Mouse (Mus musculus) heart, embryonic 15.5 days (tissue): ENCODE data around the gene Mt2. TPM values are rescaled to one million over a fixed set of nuclear protein-coding genes. Genes with fewer than 3 reads are reported as not detected.

Experiments
- ATAC-seq: fragments of 200-750 bp; cut with Nextera tagmentation; replicated peaks from 2 replicates; pipeline ENCODE4 v1.8.0; 2017; ENCODE audit warnings: low read depth, moderate TSS enrichment; ENCODE audit not compliant: insufficient number of reproducible peaks, insufficient read depth, low FRiP score
- H3K27ac ChIP-seq: fragments of 300-500 bp; sonication (generic); 2 replicates; pipeline ENCODE4 v1.5.1; 2015; ENCODE audit warnings: mild to moderate bottlenecking, inconsistent platforms
- H3K27me3 ChIP-seq: fragments of 300-500 bp; sonication (generic); 2 replicates; pipeline ENCODE4 v1.6.1; 2015; ENCODE audit warnings: inconsistent platforms
- H3K36me3 ChIP-seq: fragments of 300-500 bp; sonication (generic); 2 replicates; pipeline ENCODE4 v1.6.1; 2015; ENCODE audit warnings: mild to moderate bottlenecking, inconsistent platforms
- H3K4me1 ChIP-seq: fragments of 300-500 bp; sonication (generic); replicated peaks from 2 replicates; pipeline ENCODE4 v1.6.1; 2015; ENCODE audit warnings: inconsistent platforms
- H3K4me2 ChIP-seq: fragments of 300-500 bp; sonication (generic); 2 replicates; pipeline ENCODE4 v1.6.1; 2015; ENCODE audit warnings: inconsistent platforms, mild to moderate bottlenecking, moderate library complexity
- H3K4me3 ChIP-seq: fragments of 300-500 bp; sonication (generic); 2 replicates; pipeline ENCODE4 v1.5.1; 2015; ENCODE audit warnings: mild to moderate bottlenecking, inconsistent platforms
- H3K9ac ChIP-seq: fragments of 300-500 bp; sonication (generic); 2 replicates; pipeline ENCODE4 v1.6.1; 2015; ENCODE audit warnings: mild to moderate bottlenecking, inconsistent platforms
- H3K9me3 ChIP-seq: fragments of 300-500 bp; sonication (generic); replicated peaks from 2 replicates; pipeline ENCODE4 v1.6.1; 2016; ENCODE audit warnings: inconsistent platforms
- WGBS: fragments of 180-500 bp; shearing (Covaris S2); methylation state at CpG from one replicate; pipeline ENCODE4 v1.1.7; 2015; ENCODE audit warnings: mixed read lengths; 5-methylcytosine and 5-hydroxymethylcytosine counted together
- polyA plus RNA-seq: library from polyadenylated mRNA; unstranded; fragments of >200 nt; fragmentation: Nextera tagmentation; extraction: Ambion mirVana; gene quantifications from 2 replicates; pipeline ENCODE4 v1.2.1, GENCODE M21; 2015

Gene Mt2
- polyA plus RNA-seq, 1 experiment from 2014 or later = 51.2 TPM

DNA sequence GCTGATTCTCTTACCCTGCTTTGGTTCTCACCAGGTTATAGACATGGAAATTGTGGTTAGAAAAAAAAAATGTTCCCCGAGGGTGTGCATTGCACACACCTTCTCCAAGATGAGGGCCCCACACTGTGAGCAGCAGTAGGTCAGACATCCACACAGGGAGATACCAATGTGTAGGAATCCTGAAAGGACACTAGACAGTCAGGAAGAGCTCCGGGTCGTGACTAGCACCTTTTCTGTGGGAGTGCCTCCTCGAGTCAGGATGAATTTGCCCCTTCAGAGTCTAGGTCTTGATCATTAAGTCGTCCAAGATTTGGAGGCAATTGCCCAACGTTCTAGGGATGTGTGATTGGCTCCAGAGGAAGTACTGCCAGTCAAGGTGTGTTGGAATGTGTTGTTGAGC, 13.3 kb downstream of the Mt2 start:
- H3K4me3 ChIP-seq = no peak overlapping the region
- H3K4me1 ChIP-seq = peaks cover 39% of the 10 kb centered on the region
- no peak for ATAC-seq
- peaks cover 47% of the 10 kb centered on the region for H3K27me3 ChIP-seq
- no peaks in the 10 kb centered on the region for H3K36me3 ChIP-seq
- no peaks in the 10 kb centered on the region for H3K9me3 ChIP-seq
- H3K9ac ChIP-seq = no peak overlapping the region
- 66% methylated on average over 6 of the region's 6 CpGs for WGBS
- H3K27ac ChIP-seq = no peak overlapping the region
- no peak overlapping the region for H3K4me2 ChIP-seq

DNA sequence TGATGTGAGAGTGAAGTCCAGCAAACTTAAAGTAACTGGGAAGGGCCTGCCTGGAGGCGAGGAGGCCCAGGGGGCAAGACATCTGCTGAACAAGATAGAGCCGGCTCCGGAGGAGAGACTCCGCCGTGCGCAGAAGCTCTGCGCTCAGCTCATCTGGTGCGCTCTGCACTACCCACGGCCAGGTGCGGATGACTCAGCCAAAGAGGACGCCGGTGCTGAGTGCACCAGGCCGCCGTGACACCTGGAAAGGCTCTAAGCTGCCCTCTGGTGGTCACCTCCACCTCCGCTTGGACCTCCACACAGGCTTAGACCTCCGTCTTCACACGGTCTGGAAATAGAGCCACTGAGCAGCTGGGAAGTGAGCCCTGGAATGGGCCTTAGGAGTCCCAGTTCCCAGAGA, 14.1 kb downstream of the Mt2 start:
- Histone ChIP-seq H3K4me3 (peak overlapping the region; percentile 12; the same call in 1 of the 2 replicates), H3K27ac (no peak overlapping the region), H3K9ac (no peak overlapping the region), H3K36me3 (no peaks in the 10 kb centered on the region), H3K9me3 (no peaks in the 10 kb centered on the region), H3K4me2 (peak overlapping the region; percentile 52), H3K27me3 (peaks cover 46% of the 10 kb centered on the region), H3K4me1 (peaks cover 46% of the 10 kb centered on the region)
- WGBS = 4% methylated on average over 17 of the region's 17 CpGs
- peak; percentile 72 for ATAC-seq

DNA sequence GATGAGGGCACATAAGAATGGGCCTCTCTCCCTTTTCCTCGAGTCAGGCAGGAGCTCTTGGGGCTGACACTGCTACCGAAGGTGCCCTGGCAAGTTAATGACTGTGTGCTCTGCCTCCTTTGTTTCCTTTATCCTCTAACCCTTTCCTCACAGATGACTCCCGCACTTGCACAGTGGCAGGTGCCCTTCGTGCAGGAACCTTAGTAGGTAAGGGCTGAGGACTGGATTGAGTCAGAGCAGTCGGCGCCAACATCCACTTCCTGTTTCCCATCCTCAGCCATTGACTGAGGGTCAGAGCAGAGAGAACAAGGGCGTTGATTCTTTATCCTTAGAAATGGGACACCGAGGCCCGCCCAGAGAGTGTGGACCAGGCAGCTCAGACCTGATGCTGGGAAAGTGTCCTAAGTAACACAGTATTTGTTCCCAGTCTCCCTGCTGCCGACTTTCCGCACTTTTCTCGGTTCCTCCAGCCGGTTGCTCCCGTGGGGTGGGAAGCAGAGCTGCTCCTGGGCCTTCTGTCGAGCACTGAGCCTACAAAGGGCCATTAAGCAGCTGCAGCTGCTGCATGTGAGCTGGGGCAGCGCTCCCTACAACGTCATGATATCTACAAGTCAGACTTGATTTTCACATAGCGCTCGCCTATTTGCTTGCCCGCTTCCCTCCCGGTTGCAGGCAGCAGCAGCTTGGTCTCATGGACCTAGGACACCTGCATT, 15.0 kb downstream of the Mt2 start:
- ATAC-seq = no peak
- 48% methylated on average over 21 of the region's 21 CpGs for WGBS
- no peak overlapping the region for H3K4me2 ChIP-seq
- no peaks in the 10 kb centered on the region for H3K9me3 ChIP-seq
- no peak overlapping the region for H3K9ac ChIP-seq
- no peak overlapping the region for H3K27ac ChIP-seq
- H3K36me3 ChIP-seq = no peaks in the 10 kb centered on the region
- peaks cover 42% of the 10 kb centered on the region for H3K27me3 ChIP-seq
- H3K4me1 ChIP-seq = peaks cover 46% of the 10 kb centered on the region
- no peak overlapping the region for H3K4me3 ChIP-seq

DNA sequence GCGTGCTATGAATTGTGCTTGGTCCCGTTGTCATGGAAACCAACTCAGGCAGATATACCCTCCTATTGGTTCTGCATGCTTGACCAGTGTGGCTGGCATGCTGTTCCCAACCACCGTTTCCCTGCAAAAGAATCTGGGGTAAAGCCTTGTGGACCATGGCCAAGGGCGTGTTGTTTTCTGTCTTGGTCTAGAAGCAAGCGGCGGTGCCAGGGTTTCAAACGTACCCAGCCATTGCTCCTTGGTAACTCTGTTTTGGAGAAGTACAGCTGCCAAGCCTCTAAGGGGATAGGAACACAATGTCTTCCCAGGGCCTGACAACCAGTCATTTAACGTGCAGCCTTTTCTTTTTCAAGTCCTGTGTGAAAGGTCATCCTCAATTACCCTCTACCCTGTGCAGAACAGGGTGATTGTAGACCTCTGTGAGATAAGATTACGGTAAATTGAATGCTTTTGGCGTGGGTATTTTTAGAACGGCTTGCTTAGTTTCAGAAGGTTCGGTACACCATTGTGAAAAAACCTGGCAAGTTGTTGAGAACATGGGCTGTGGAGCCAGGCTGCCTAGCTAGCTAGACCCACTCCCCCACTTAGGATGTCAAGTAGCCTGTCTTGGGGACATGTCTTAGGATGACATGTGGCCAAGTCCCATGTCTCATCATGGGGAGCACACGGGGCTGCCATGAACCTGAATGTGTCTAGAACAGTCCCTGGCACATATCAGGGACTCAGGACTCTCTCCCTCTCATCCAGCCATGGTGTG, 17.0 kb downstream of the Mt2 start:
- H3K9ac ChIP-seq = no peak overlapping the region
- no peaks in the 10 kb centered on the region for H3K9me3 ChIP-seq
- H3K4me1 ChIP-seq = peaks cover 32% of the 10 kb centered on the region
- no peak overlapping the region for H3K4me3 ChIP-seq
- 55% methylated on average over 13 of the region's 13 CpGs for WGBS
- peaks cover 27% of the 10 kb centered on the region for H3K27me3 ChIP-seq
- ATAC-seq = no peak
- no peak overlapping the region for H3K4me2 ChIP-seq
- H3K27ac ChIP-seq = no peak overlapping the region
- no peaks in the 10 kb centered on the region for H3K36me3 ChIP-seq

DNA sequence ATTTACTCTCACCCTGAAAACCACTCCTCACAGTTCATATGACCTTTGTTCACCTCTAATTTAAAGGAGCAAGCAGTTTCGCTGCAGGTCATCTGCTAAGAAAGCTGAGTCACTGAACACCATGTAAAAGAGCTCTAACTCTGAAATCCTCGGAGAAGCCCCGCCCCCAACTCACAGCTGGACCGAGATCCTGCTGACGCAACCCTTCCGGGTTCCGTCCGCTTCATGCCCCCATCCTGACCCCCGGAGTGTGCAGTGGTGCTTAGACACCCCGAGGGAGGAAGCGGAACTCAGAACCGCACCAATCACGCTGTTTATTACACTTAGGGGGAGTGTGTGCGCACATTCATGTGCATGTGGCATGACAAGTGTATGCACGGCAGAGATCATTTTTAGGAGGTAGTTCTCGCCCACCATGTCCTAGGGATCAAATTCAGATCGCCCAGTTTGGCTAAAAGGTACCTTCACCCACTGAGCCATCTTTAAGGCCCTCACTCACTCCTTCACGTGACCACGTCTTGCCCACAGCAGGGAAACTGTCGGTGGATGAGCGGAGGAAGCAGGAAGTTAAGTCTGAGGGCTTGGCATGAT, 18.7 kb downstream of the Mt2 start:
- H3K36me3 ChIP-seq = no peaks in the 10 kb centered on the region
- peak overlapping the region; percentile 42 for H3K4me3 ChIP-seq
- peaks cover 32% of the 10 kb centered on the region for H3K4me1 ChIP-seq
- no peaks in the 10 kb centered on the region for H3K9me3 ChIP-seq
- no peak; the same call in 1 of the 2 replicates for ATAC-seq
- 27% methylated on average over 21 of the region's 21 CpGs for WGBS
- peak overlapping the region; percentile 36; the same call in 1 of the 2 replicates for H3K9ac ChIP-seq
- peak overlapping the region; percentile 66 for H3K4me2 ChIP-seq
- no peak overlapping the region for H3K27ac ChIP-seq
- H3K27me3 ChIP-seq = peaks cover 12% of the 10 kb centered on the region

DNA sequence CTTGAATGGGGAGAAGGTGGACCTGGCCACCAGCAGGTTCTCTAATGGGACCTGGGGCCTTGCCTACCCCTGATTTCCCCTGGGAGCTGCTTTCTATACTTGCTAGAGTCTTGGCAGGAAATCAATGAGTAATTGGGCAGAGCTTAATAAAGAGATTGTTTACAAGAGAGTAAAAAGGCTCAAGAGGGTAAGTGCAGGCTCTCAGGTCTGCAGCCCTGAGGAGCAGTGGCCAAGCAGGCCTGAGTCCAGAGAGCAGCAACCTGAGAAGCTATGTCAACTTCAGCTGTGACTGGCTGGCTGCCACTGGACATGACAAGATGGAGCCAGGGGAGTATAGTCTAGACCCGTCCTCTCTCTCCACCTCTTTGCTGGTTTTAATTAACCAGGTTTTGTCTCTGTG, 20.5 kb downstream of the Mt2 start:
- 72% methylated on average over 1 of the region's 1 CpGs for WGBS
- Histone ChIP-seq H3K9ac (no peak overlapping the region), H3K9me3 (no peaks in the 10 kb centered on the region), H3K27ac (no peak overlapping the region), H3K4me1 (peaks cover 18% of the 10 kb centered on the region), H3K4me3 (no peak overlapping the region), H3K27me3 (no peaks in the 10 kb centered on the region), H3K36me3 (no peaks in the 10 kb centered on the region), H3K4me2 (no peak overlapping the region)
- no peak for ATAC-seq

DNA sequence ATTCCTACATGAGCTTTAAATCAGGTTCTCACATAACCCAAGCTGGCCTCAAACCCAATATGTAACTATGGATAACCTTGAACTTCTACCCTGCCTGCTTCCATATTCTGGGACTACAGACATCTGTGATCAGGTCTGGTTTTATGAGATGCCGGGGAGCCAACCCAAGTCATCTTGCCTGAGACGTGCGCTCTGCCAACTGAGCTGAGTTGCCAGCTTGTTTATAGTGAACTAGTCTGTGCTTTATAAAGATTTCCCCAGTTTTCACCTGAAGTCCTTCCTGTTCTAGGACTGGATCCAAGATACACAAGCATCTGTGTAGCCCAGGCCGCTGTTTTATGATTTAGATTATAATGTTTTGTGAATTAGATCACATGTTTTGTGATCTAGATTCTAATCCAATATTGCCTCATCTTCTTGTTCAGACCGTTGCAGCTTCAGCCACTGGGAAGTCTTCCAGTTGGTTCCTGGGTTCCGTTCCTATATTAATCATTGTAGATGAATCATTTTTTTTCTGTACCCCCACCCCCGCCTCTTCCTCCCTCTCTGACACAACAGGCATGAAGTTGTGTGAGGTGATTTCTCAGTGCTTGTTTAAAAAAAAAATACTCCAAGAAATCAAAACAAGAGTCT, 22.2 kb downstream of the Mt2 start:
- ATAC-seq = no peak

DNA sequence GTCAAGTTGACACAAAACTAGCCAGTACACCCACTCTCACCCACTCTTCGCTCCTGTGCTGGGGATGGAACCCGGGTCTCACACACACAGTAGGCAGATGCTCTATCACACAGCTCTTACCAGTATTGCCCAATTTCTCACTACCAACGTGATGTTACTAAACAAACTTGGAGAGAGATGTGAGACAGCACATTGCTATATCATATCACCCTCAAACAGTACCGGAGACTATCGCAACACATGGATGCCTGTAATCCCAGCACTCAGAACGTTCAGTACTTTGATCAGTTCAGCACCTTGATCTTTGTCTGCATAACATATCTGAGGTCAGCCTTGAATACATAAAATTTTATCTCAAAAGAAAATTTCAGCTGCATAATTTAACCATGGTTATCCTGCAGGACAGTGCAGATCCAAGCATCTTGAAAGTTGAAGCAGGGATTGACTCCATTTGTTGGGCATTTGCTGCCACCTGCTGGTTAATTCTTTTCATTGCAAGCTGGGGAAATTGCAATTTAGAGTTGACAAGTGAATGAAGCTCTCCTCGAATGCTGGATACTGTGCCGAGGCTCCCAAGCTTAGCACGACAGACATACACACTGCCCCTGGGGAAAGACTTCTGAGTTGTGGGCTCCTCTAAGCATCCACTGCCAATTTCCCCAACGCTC, 26.9 kb downstream of the Mt2 start:
- H3K4me1 ChIP-seq = no peaks in the 10 kb centered on the region
- no peak overlapping the region for H3K27ac ChIP-seq
- no peaks in the 10 kb centered on the region for H3K9me3 ChIP-seq
- no peak overlapping the region for H3K9ac ChIP-seq
- H3K27me3 ChIP-seq = no peaks in the 10 kb centered on the region
- no peaks in the 10 kb centered on the region for H3K36me3 ChIP-seq
- H3K4me2 ChIP-seq = peak overlapping the region; percentile 40; the same call in 1 of the 2 replicates
- 44% methylated on average over 10 of the region's 10 CpGs for WGBS
- no peak overlapping the region for H3K4me3 ChIP-seq
- ATAC-seq = 0 out of 2 replicates have a peak, but pooled peaks have one; percentile 43

More for the DNA sequence above, 22.2 kb downstream of the Mt2 start:
- H3K4me2 ChIP-seq = no peak overlapping the region
- no peaks in the 10 kb centered on the region for H3K27me3 ChIP-seq
- peaks cover 12% of the 10 kb centered on the region for H3K4me1 ChIP-seq
- H3K9me3 ChIP-seq = no peaks in the 10 kb centered on the region
- 76% methylated on average over 7 of the region's 7 CpGs for WGBS
- H3K4me3 ChIP-seq = no peak overlapping the region
- no peak overlapping the region for H3K9ac ChIP-seq
- no peak overlapping the region for H3K27ac ChIP-seq
- H3K36me3 ChIP-seq = no peaks in the 10 kb centered on the region

DNA sequence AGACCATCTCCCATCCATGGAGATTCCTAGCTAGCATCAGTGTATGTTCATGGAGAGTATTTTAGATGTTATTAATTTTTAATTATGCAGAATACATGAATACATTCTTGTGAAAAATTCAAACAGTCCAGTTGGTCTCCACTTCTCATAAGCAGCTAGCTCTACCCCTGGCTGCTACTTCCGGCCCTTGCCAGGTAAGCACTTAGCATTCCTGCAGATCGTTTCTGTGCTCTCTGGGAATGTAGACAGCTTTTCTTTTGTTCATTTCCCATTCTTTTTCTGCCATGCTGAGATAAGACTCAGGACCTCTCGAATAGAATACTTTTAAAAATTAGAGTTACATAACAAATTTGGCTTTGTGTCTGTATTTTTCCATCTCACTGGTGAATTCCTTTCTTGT, 31.6 kb downstream of the Mt2 start:
- no peaks in the 10 kb centered on the region for H3K9me3 ChIP-seq
- ATAC-seq = no peak
- no peak overlapping the region for H3K4me2 ChIP-seq
- H3K4me3 ChIP-seq = no peak overlapping the region
- no peak overlapping the region for H3K9ac ChIP-seq
- no peak overlapping the region for H3K27ac ChIP-seq
- H3K4me1 ChIP-seq = peaks cover 11% of the 10 kb centered on the region; the same call in 1 of the 2 replicates
- no peaks in the 10 kb centered on the region for H3K36me3 ChIP-seq
- WGBS = 60% methylated on average over 3 of the region's 3 CpGs
- no peaks in the 10 kb centered on the region for H3K27me3 ChIP-seq

DNA sequence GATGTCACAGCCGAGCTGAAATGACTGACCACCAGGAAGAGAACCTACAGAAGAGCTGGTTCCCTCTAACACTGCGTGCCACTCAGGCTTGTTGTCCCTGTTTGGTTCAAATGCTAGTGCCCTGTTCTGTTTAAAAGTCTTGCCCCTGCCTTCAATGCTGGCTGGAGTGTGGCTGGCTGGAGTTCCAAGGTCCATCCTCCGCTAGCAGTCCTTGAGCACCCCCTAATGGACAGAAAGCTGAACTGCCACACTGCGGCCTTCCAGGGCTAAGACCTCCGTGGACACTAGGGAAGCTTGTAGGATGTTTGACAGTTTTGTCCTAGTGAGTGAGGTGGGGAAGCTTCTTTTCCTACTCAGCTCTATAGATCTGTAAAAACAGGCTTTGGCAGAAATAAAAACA, 33.3 kb downstream of the Mt2 start:
- no peak for ATAC-seq
- Histone ChIP-seq H3K4me2 (no peak overlapping the region), H3K9me3 (no peaks in the 10 kb centered on the region), H3K36me3 (no peaks in the 10 kb centered on the region), H3K27me3 (no peaks in the 10 kb centered on the region), H3K9ac (no peak overlapping the region), H3K4me1 (peaks cover 15% of the 10 kb centered on the region; the same call in 1 of the 2 replicates), H3K4me3 (no peak overlapping the region), H3K27ac (no peak overlapping the region)
- 11% methylated on average over 5 of the region's 5 CpGs for WGBS

DNA sequence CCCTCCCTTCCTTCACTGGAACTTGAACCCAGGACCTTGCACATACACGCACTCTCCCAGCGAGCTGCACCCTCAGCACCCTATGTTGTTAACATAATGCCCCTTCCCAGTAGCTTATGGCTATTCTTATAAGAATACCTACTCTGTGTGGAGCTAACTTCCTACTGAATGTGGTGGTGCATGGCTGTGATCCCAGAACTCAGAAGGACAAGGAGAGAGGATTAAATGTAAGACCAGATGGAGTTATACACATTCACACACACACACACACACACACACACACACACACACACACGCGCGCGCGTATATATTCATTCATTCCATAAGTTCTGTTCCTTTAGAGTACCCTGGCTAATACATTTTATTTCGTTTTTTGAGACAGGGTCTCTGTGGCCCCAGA, 33.8 kb downstream of the Mt2 start:
- no peak overlapping the region for H3K4me2 ChIP-seq
- H3K27ac ChIP-seq = no peak overlapping the region
- 77% methylated on average over 8 of the region's 8 CpGs for WGBS
- no peaks in the 10 kb centered on the region for H3K36me3 ChIP-seq
- H3K4me1 ChIP-seq = peaks cover 15% of the 10 kb centered on the region; the same call in 1 of the 2 replicates
- H3K27me3 ChIP-seq = no peaks in the 10 kb centered on the region
- no peak for ATAC-seq
- H3K9me3 ChIP-seq = no peaks in the 10 kb centered on the region
- no peak overlapping the region for H3K9ac ChIP-seq
- no peak overlapping the region for H3K4me3 ChIP-seq
